Mouse (Mus musculus): ENCODE measurements around the gene Wrb.
"Not testable (repeated sequence)": the region's sequence is repeated elsewhere in the genome, so short reads cannot be mapped to it uniquely, and the experiment has no call there.

The Wrb gene

GRCm38 (mm10) chr16:96145110-96145800, at the start of gene Wrb:
Gene Wrb (plus strand): TSS chr16:96145407.
- in situ Hi-C loops (cut with MboI, MseI), result loop anchor here (5.0 kb wide), 1 partner anchor 58 kb away; no protein-coding TSS in a partner anchor

DNA sequence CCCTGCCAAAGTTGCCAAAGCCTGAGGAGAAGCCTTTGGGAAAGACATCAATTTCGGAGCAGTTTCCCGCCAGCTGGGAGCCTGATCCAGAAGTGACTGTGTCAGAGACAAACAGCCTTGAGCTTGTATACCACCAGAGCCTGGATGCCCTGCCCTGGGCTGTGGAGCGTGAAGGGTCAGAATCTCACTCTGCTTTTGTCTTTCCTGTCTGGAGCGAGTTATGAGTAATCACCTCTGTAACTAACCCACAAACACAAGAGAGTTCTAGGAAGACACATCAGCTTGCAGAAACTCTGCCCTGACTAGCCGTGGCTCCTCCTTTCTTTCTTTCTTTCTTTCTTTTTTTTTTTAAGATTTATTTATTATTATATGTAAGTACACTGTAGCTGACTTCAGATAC, 49.2 kb upstream of the Wrb start:
- in situ Hi-C loops (cut with MboI, MseI), result no loop called here

GRCm38 (mm10) chr16:96097811-96098210, 47.4 kb upstream of the Wrb start:
- in situ Hi-C loops (cut with MboI, MseI), result not testable (repeated sequence)

DNA sequence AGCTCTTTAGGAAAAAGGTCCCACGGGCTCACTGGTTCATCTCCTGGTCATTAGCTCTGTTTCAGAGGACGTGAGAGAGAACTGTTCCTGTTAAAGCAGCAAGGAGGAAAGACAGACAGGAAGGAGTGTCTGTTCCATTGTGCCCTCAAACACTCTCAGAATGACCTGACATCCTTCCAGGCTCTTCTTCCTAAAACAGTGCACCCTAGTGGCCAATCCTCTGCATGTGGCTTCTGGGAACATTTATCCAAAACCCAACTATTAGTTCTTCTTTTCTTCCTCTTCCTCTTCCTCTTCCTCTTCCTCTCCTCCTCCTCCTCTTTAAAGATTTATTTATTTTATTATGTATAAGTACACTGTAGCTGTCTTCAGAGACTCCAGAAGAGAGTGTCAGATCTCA, 42.2 kb upstream of the Wrb start:
- in situ Hi-C loops (cut with MboI, MseI), result loop anchor here (10.0 kb wide), 1 partner anchor 722 kb away; no protein-coding TSS in a partner anchor

DNA sequence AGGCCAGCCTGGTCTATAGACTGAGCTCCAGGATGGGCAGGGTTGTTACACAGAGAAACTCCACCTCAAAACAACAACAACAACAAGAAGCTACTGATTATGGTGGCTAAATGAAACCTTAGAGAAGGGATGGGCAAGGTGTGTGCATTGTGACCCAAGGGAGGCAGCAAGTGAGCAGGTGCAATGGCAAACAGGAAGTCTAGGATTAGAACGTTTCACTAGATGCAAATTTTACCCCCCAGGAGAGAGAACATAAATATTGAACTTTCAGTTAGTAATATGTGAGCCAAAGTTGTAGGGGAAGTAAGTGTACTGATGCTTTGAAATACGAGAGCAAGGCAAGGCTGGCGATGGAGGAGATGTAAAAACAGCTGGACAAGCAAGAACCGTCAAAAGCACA, 35.5 kb upstream of the Wrb start:
- in situ Hi-C loops (cut with MboI, MseI), result loop anchor here (10.0 kb wide), 1 partner anchor 715 kb away; no protein-coding TSS in a partner anchor

- in situ Hi-C loops (cut with MboI, MseI), result no loop called here
Observed at GRCm38 (mm10) chr16:96110655-96111345, 34.4 kb upstream of the Wrb start.

DNA sequence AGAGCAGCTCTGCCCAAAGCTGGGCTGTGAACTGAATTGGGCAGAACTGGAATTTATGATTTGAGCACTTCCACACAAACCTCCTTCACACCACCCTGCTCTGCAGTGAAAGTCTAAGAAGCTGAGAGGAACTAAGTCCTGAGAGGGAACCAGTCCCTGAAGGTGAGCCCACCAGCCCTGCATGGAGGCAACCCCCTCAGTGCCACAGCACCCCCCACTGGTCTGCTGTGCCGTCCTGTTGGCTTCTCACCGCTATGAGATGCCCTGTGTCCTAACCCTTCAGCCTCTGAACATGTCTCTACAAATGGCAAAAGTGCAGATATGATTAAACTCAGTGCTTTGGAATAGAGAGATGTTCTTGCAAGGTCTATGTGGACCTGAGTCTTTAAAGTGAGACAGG, 32.4 kb upstream of the Wrb start:
- in situ Hi-C loops (cut with MboI, MseI), result no loop called here

- in situ Hi-C loops (cut with MboI, MseI), result no loop called here
Observed at GRCm38 (mm10) chr16:96114729-96115128, 30.5 kb upstream of the Wrb start.

DNA sequence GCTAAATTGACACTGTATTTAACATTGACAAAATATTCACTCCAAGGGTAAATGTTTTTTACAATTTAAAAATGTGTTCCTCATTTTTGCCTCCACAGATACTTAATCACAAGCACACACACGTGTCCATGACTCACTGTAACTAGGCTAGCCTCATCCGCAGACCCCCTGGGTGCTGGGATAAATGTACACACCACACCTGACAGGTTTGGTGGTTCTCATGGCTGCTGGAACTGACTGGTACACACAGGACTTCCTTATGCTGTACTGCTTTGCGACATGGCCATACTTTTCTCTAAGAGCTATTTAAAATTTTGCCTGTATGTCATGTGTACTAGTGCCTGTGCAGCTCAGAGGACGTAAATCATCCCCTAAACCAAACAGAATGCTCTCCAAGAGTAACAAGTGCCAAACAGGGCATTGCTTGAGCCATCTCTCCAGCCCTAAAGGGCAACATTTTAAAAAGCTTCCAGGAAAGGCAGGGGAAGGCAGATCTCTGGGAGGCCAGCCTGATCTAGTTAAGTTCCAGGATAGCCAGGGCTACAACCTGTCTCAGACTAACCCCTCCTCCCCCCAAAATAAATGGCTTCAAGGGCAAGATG, 25.1 kb upstream of the Wrb start:
- in situ Hi-C loops (cut with MboI, MseI), result no loop called here

DNA sequence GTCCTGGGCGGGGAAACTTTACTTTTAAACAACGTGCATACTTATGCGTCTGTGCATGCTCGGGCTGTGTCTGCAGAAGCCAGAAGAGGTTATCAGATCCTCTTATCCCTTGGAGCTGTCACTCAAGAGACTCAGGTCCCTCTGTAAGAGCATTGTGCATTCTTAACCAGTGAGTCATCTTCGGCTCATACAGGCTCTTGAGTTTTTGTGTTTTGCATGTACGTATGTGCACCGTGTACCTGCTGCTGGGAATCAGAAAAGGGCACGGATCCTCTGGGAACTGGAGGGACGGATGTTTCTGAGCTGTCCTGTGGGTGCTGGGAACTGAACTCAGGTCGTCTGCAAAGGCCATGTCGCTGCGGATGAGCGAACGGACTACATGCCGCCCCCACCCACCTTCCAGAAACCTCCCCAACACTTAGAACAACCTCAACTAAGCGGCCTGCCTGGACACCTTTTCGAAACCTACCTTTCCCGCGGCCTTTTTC, 18.5 kb upstream of the Wrb start:
- in situ Hi-C loops (cut with MboI, MseI), result no loop called here

GRCm38 (mm10) chr16:96127288-96127656, 17.9 kb upstream of the Wrb start:
- in situ Hi-C loops (cut with MboI, MseI), result no loop called here

GRCm38 (mm10) chr16:96127657-96128344, 17.4 kb upstream of the Wrb start, which contains the start of gene Hmgn1:
Gene Hmgn1 (minus strand): TSS chr16:96127729.
- in situ Hi-C loops (cut with MboI, MseI), result no loop called here

- in situ Hi-C loops (cut with MboI, MseI), result no loop called here
Observed at GRCm38 (mm10) chr16:96128466-96128865, 16.7 kb upstream of the Wrb start.

DNA sequence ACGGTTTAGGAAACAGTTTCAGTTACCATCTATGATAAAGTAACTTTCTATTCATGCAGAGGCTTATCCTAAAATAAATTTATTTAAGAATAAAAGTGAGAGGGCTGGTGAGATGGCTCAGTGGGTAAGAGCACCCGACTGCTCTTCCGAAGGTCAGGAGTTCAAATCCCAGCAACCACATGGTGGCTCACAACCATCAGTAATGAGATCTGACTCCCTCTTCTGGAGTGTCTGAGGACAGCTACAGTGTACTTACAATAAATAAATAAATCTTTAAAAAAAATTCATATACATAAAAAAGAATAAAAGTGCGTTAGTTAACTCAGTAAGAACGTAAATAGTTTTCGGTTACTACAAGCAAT, 478 bp upstream of the Wrb start:
- in situ Hi-C loops (cut with MboI, MseI), result loop anchor here (5.0 kb wide), 1 partner anchor 57 kb away; no protein-coding TSS in a partner anchor

GRCm38 (mm10) chr16:96145814-96146213, 607 bp downstream of the Wrb start:
- in situ Hi-C loops (cut with MboI, MseI), result loop anchor here (5.0 kb wide), 1 partner anchor 59 kb away; no protein-coding TSS in a partner anchor

DNA sequence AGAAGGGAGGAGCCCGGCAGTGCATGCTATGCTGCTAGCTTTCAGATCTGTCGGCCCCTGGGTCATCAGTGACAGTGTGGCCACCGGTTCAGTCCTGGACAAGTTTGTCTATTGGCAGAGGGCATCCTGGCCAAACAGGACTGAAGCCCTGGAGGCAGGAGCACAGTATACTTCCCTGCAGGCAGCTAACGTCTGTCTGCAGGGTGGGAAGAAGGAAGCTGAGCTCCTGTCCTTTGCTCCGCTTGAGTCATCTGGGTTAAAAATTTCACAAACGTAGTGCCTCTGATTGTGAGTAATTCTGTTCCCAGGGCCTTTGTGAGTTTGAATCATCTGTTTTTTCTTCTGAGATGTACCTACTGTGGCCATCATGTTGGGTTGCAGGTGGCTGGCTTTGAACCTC, 3.6 kb downstream of the Wrb start:
- in situ Hi-C loops (cut with MboI, MseI), result loop anchor here (5.0 kb wide), 1 partner anchor 62 kb away; no protein-coding TSS in a partner anchor

GRCm38 (mm10) chr16:96149311-96149710, 4.1 kb downstream of the Wrb start:
- in situ Hi-C loops (cut with MboI, MseI), result loop anchor here (5.0 kb wide), 1 partner anchor 62 kb away; no protein-coding TSS in a partner anchor

DNA sequence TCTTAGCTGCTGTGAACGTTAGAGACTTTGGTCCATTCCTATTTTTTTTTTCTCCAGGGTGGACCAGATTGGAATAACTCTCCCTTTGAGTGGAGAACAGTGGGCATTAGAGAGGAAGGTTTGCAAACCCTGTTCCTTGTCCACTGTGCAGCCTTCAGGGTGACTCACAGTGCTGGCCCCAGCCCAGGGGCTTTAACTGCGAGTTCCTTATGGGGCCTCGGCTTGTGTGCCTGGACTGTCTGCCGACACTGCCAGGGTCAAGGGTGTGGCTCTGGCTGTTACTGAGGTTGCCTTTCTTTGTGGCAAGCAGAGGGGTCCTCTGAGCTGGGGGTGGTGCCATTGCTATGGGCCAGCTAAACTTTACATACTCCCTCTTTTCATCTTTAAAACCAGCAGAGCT, 5.8 kb downstream of the Wrb start:
- in situ Hi-C loops (cut with MboI, MseI), result no loop called here

DNA sequence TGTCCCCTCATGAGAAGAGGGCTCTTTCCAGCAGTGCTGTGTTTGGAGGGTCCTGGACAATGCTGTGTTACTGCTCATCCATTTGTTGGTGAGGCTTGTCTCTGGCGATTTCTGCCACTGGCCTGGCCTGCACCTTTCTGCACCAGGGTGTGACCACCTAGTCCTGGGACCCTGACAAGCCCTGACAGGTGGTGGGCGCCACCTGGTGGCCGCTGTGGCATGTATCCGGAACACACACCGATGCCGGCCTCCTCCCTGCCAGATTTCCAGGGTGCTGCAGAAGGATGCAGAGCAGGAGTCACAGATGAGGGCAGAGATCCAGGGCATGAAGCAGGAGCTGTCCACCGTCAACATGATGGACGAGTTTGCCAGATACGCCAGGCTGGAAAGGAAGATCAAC, 6.3 kb downstream of the Wrb start:
- in situ Hi-C loops (cut with MboI, MseI), result no loop called here

DNA sequence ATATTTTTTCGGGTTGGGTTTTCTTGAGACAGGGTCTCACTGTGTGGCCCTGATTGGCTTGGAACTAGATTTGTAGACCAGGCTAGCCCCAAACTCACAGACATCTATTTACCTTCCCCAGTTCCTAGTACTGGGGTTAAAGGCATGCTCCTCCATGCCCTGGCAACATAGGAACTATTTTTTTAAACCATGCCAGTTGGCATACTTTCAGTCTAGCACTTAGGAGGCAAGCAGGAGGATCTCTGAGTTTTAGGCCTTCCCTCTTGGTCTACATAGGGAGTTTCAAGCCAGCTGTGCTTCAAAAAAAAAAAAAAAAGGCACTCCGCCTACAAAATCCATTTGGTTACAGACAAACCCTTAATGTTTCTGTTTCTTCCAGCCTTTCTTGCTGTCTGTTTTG, 9.3 kb downstream of the Wrb start:
- in situ Hi-C loops (cut with MboI, MseI), result no loop called here

GRCm38 (mm10) chr16:96156019-96156418, 10.8 kb downstream of the Wrb start:
- in situ Hi-C loops (cut with MboI, MseI), result no loop called here

- in situ Hi-C loops (cut with MboI, MseI), result no loop called here
Observed at GRCm38 (mm10) chr16:96157171-96157570, 12.0 kb downstream of the Wrb start.

Measured in regulatory T cell (primary cell).